Mouse (Mus musculus): ENCODE data around the gene Prkra. TPM values are rescaled to one million over a fixed set of nuclear protein-coding genes. Genes with fewer than 3 reads are reported as not detected.

Gene Prkra
- total and polyA plus RNA-seq, 3 experiments: 18.8 to 21.5 TPM; not detected in 1

DNA sequence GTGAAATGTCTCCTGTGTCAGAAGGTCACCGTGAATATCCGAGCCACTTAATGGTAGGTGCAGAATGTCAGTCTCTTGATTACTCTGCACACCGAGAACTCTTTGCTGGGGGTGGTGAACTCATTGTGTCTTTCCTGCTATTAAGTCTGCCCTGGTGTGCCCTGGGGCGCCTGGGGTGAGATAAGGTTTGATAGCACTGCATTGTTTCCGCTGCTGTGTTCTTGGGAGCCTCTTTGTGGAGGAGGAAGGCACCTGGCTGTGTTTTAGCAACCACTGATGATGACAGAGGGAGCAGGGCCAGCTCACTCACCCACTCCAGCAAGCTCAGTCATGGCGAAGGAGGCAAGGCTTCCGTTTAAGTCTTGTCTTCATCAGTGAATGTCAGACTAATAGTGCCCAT is 40.3 kb upstream of the Prkra start:
- no peak overlapping the region for H3K9ac ChIP-seq (ENCODE audit: control insufficient read depth, low read depth, low read length, poor library complexity, severe bottlenecking)
- peaks cover 25 to 32% of the 10 kb centered on the region in 2 experiments for H3K4me1 ChIP-seq (ENCODE audit: control insufficient read depth in 1 of 2, insufficient read depth in 2 of 2, low read length in 2 of 2)
- DNase-seq (ENCODE audit: low read depth, low spot score): peak; percentile 84

DNA sequence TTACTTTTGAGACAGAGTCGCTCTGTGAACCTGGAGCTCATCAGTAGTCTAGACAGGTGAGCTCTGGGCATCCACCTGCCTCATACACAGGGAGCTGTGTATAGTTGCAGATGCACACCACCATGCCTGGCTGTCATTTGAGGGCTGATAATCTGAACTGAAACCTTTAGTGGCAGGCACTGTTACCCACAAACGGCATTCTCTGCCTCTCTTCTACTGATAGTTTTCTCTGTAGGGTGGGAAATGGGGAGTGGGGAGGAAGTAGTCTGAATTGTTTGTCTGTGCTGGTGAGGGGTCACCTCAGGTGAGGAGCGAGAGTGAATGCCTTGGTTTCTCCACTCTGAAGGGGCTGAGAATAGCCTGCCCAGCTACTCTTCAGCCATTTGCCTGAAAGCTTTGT is 39.8 kb upstream of the Prkra start:
- peaks cover 2% of the 10 kb centered on the region; the same call in 1 of the 2 replicates for H3K79me2 ChIP-seq (ENCODE audit: control insufficient read depth, insufficient read depth, low read length, poor library complexity)
- TF ChIP-seq ZMIZ1 (IDR thresholded peaks at IDR 0.05; ENCODE audit: low read depth, low read length) (no peak), TAL1 (IDR thresholded peaks at IDR 0.05; ENCODE audit: low read length) (no peak), JUND (IDR thresholded peaks at IDR 0.05; ENCODE audit: low read depth, low read length) (no peak), USF1 (IDR thresholded peaks at IDR 0.05; ENCODE audit: low read depth, low read length) (no peak), SIN3A (IDR thresholded peaks at IDR 0.05; ENCODE audit: low read length) (no peak), NELFE (IDR thresholded peaks at IDR 0.05; ENCODE audit: low read depth, low read length) (no peak), TCF12 (IDR thresholded peaks at IDR 0.05; ENCODE audit: low read depth, low read length) (peak; percentile 71), ETS1 (IDR thresholded peaks at IDR 0.05; ENCODE audit: low read depth, low read length) (peak; percentile 35; the same call in 1 of the 2 replicates), EP300 (IDR thresholded peaks at IDR 0.05; ENCODE audit: low read depth in 1 of 2, low read length in 2 of 2) (peak; percentile 3 to 71; a peak in 2 of 4 replicates), CHD1 (IDR thresholded peaks at IDR 0.05; ENCODE audit: low read depth, low read length) (0 out of 2 replicates have a peak, but pooled peaks have one; percentile 51), MAX (IDR thresholded peaks at IDR 0.05; ENCODE audit: low read length) (no peak), GATA1 (IDR thresholded peaks at IDR 0.05; ENCODE audit: low read depth, low read length) (no peak), NRF1 (IDR thresholded peaks at IDR 0.05; ENCODE audit: insufficient read depth, low read depth, low read length, poor library complexity, severe bottlenecking) (no peak)

More for the DNA sequence above, 40.3 kb upstream of the Prkra start:
- Histone ChIP-seq H3K27ac (ENCODE audit: control insufficient read depth, low read depth, low read length) (peak overlapping the region; percentile 49), H3K4me3 (ENCODE audit: control insufficient read depth in 1 of 2, insufficient read depth in 1 of 2, low read depth in 2 of 2, low read length in 2 of 2) (no peak overlapping the region), H3K27me3 (ENCODE audit: control insufficient read depth in 1 of 2, insufficient read depth in 2 of 2, low read length in 2 of 2) (no peaks in the 10 kb centered on the region), H3K9me3 (replicated peaks; ENCODE audit: insufficient read depth, low read length) (no peaks in the 10 kb centered on the region), H3K79me2 (ENCODE audit: control insufficient read depth, insufficient read depth, low read length, poor library complexity) (peaks cover 2% of the 10 kb centered on the region; the same call in 1 of the 2 replicates), H3K36me3 (ENCODE audit: control insufficient read depth in 1 of 2, insufficient read depth in 2 of 2, low read length in 2 of 2) (peaks cover 25 to 47% of the 10 kb centered on the region in 2 experiments)
- TF ChIP-seq TAL1 (IDR thresholded peaks at IDR 0.05; ENCODE audit: low read length): peak; percentile 59
- no peak for TF ChIP-seq MYB (IDR thresholded peaks at IDR 0.05; ENCODE audit: low read depth, low read length)
- TF ChIP-seq MXI1 (IDR thresholded peaks at IDR 0.05; ENCODE audit: low read depth, low read length): peak; percentile 77
- TF ChIP-seq SIN3A (IDR thresholded peaks at IDR 0.05; ENCODE audit: low read length): peak; percentile 54; the same call in 1 of the 2 replicates
- TF ChIP-seq USF2 (IDR thresholded peaks at IDR 0.05; ENCODE audit: borderline replicate concordance in 1 of 2, insufficient read depth in 1 of 2, low read depth in 1 of 2, low read length in 2 of 2): no peak
- 0 out of 2 replicates have a peak, but pooled peaks have one; percentile 20 for TF ChIP-seq MAX (IDR thresholded peaks at IDR 0.05; ENCODE audit: low read length)
- peak; percentile 82 to 91 for TF ChIP-seq EP300 (IDR thresholded peaks at IDR 0.05; ENCODE audit: low read depth in 1 of 2, low read length in 2 of 2)
- peak; percentile 95 for TF ChIP-seq ETS1 (IDR thresholded peaks at IDR 0.05; ENCODE audit: low read depth, low read length)
- peak; percentile 56; the same call in 1 of the 2 replicates for TF ChIP-seq BHLHE40 (IDR thresholded peaks at IDR 0.05; ENCODE audit: borderline replicate concordance, low read depth, low read length)
- peak; percentile 87 for TF ChIP-seq GATA1 (IDR thresholded peaks at IDR 0.05; ENCODE audit: low read depth, low read length)
- TF ChIP-seq RCOR1 (IDR thresholded peaks at IDR 0.05; ENCODE audit: low read depth, low read length): peak; percentile 76
- TF ChIP-seq ELF1 (IDR thresholded peaks at IDR 0.05; ENCODE audit: low read depth, low read length): no peak
- TF ChIP-seq TCF12 (IDR thresholded peaks at IDR 0.05; ENCODE audit: low read depth, low read length): peak; percentile 84

More for the DNA sequence above, 39.8 kb upstream of the Prkra start:
- peak; percentile 33 for DNase-seq (ENCODE audit: low read depth, low spot score)
- H3K27me3 ChIP-seq (ENCODE audit: control insufficient read depth in 1 of 2, insufficient read depth in 2 of 2, low read length in 2 of 2): no peaks in the 10 kb centered on the region
- no peaks in the 10 kb centered on the region for H3K9me3 ChIP-seq (replicated peaks; ENCODE audit: insufficient read depth, low read length)
- 0 out of 2 replicates have a peak overlapping the region, but pooled peaks have one; percentile 14 for H3K9ac ChIP-seq (ENCODE audit: control insufficient read depth, low read depth, low read length, poor library complexity, severe bottlenecking)
- no peak overlapping the region for H3K4me3 ChIP-seq (ENCODE audit: control insufficient read depth in 1 of 2, insufficient read depth in 1 of 2, low read depth in 2 of 2, low read length in 2 of 2)
- peaks cover 25 to 32% of the 10 kb centered on the region in 2 experiments for H3K4me1 ChIP-seq (ENCODE audit: control insufficient read depth in 1 of 2, insufficient read depth in 2 of 2, low read length in 2 of 2)
- H3K36me3 ChIP-seq (ENCODE audit: control insufficient read depth in 1 of 2, insufficient read depth in 2 of 2, low read length in 2 of 2): peaks cover 25 to 47% of the 10 kb centered on the region in 2 experiments
- peak overlapping the region; percentile 49 for H3K27ac ChIP-seq (ENCODE audit: control insufficient read depth, low read depth, low read length)
